Mouse (Mus musculus) lung, postnatal 36 days (tissue): ENCODE data around the gene Kcna3.
A peak's percentile ranks its signal among the peaks of the same experiment; 100 is the strongest.

Experiments used
- DNase-seq: peaks from one replicate; pipeline ENCODE4 v3.0.0; 2022; ENCODE audit warnings: mixed read lengths

Kcna3 gene

GRCm38 (mm10) chr3:107035521-107036457, at the start of gene Kcna3:
Gene Kcna3, plus strand, starts transcription at chr3:107036169.
- DNase-seq: peak; percentile 75

DNA sequence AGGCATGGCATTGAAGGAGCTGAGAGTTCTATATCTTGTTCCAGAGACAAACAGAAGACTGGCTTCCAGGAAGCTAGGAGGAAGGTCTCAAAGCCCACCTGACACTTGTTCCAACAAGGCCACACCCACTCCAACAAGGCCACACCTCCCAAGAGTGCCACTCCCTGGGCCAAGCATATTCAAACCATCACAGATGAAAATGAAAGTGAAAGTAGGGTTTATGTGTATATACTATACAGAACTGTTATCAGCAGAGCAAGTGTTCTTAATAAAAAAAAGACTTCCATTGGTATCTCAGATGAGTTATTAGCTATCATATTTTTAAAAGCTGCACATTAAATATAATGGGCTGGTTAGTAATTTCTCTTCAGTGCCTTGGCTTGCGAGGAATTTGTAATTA, 44.6 kb upstream of the Kcna3 start:
- DNase-seq: no peak

DNA sequence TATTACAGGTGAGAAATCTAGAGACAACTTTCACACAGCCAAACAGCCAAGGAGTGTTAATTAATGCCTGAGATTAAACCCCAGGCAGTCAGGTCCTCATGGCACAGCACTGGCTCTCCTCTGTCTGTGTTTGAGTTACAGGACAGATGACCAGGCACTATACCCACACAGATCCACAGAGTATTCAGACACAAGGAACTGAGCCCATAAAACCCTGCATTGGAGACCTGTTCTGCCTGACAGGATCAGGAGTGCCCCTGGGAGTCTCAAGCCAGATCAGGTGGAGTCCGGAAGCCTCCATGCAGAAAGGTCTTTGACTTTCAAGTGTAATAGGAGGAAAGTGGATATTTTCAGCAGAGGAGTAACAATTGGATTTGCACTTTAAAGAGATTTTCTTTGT, 40.6 kb upstream of the Kcna3 start:
- DNase-seq: no peak

- peak; percentile 65 for DNase-seq
These were observed 39.8 kb upstream of the Kcna3 start for GRCm38 (mm10) chr3:106996186-106996585.

GRCm38 (mm10) chr3:106998370-106998769, 37.6 kb upstream of the Kcna3 start:
- DNase-seq: no peak

- DNase-seq: peak; percentile 28
These were observed 35.8 kb upstream of the Kcna3 start for GRCm38 (mm10) chr3:107000165-107000564.

DNA sequence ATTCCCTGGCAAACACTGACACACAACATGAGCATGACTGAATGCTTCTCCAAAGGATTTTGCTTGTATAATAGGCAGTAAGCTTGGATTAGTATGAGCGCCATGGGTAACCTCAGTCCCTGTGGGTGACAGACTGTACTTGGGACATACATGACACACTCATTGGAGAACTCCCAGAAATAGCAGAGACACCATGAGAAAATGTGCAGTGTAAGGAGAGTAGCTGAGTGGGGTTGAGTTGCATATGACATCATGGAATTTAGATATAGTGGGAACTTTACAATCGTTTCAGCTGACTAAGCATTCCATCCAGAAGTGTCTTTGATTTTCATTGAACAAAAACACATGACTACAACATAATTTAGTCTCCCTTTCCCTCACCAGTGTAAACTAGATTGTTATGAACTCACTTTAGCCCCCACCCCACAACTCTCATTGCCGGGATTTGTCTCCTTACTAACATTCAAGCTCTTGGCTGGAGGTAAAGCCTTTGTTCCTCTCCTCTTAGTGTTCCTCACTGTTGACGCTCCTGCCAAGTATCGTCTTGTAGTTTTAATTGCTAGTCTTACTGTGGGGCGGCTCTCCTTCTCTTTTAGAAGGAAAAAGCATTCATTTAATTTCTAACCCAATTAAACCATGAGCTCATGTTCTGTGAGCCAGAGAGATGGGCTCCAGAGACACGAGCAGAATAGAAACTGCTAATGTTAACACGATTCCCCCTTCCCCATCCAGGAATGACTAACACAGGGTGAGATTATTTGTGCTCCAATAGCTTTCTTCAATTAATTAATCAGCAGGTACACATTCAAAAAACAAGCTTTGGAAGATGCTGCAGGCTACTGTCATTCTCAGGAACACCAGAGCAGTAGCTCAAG, 33.5 kb upstream of the Kcna3 start:
- DNase-seq: no peak

DNA sequence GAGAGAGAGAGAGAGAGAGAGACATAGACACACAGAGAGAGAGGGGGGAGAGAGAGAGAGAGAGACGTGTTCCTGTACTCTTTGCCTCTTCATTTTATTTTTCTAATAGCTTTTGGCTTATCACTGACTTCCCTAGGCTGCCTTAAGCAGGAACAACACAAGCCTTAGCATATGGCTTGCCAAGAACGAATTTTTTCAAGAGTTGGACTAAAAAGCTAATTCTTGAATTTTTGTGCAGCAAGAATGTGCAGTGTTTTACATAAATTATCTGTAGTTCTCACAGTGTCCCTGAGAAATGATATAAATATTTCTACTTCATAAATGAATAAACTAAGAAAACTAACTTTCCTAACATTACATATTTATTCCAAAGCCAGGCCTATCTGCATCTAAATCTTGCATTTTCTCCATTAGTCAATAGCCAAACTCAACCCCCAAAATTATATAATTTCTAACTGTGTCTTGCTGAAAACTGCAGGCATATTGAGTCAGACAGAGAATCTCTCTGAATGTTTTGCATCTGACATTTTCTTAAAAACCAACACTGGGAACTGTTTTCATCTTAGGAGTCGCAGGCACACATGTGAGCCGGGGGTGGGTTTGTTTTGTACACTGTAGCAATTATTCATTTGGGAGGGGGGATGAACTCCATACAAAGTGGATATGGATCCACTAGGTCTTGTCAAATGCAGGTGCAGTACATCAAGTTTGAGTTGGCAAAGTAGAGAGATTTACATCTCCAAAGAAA, 26.5 kb upstream of the Kcna3 start:
- no peak for DNase-seq

GRCm38 (mm10) chr3:107018286-107018685, 17.7 kb upstream of the Kcna3 start:
- DNase-seq: no peak

- no peak for DNase-seq
These were observed 4.4 kb upstream of the Kcna3 start for GRCm38 (mm10) chr3:107031547-107031946.

- no peak for DNase-seq
These were observed 1.2 kb upstream of the Kcna3 start for GRCm38 (mm10) chr3:107034776-107035175.

GRCm38 (mm10) chr3:107036458-107037039, 580 bp downstream of the Kcna3 start:
- DNase-seq: no peak

GRCm38 (mm10) chr3:107037105-107037504, 1.1 kb downstream of the Kcna3 start:
- no peak for DNase-seq

- no peak for DNase-seq
These were observed 1.7 kb downstream of the Kcna3 start for GRCm38 (mm10) chr3:107037536-107038155.

- DNase-seq: peak; percentile 36
These were observed 2.2 kb downstream of the Kcna3 start for GRCm38 (mm10) chr3:107038156-107038536.

DNA sequence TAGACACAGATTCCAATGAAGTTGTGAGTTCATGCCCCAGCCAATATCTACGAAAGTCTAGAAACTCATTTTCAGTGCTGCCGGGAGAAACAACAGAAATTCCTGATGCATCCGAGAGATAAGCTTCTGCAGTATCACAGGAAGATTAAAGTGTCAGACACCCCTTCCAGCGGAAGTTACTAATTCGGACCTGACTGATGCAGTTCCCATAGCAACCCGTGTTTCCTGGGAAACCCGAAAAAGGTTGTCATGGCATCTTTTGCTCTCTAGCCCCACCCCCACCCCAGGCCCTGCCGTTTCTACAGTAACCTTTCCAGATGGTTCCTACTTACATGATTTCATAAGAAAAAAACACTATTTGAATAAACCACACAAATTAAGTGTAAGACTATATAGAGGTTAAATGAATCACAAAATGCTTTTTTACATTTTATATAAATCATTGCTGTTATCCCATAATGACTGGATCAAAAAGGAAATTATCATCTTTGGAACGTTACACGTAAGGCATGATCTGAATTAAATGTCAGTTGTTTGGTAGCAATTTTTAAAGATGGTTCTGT, 2.8 kb downstream of the Kcna3 start:
- DNase-seq: peak; percentile 47

GRCm38 (mm10) chr3:107039306-107039705, 3.3 kb downstream of the Kcna3 start:
- DNase-seq: no peak

- DNase-seq: no peak
These were observed 4.4 kb downstream of the Kcna3 start for GRCm38 (mm10) chr3:107040408-107040807.

DNA sequence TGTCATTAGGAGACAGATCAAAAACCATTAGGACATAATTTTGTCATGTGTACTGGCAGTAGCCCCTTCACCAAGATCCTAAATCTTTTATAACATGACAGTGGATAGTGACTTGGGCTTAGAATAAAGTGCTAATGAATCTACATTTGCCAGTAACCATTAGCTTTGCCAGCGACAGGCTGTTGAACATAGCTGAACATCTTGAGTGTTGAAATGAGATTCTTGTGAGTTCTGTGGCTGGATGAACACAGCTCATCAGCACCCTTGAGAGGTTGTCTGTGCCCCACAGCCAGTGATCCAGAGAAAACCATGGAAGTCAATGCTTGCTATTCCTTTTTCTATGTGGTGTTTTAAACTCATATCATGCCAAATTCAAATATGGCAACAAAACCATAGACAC, 5.7 kb downstream of the Kcna3 start:
- DNase-seq: no peak

DNA sequence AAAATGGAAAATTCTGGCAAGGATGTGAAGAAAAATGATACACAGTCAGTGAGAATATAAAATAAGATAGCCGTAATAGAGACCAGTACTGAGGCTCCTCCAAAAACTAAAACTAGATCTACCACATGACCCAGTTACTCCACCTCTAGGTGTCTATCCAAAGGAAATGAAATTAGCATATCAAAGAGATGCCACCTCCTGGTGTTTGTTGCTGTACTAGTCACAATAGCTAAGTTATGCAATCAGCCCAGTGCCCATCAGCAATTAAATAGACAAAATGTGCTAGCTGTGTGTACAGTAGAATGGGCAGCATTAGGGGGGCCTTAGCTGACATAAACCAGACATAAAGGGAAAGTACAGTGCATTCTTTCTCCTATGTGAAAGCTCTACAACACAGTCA, 25.5 kb downstream of the Kcna3 start:
- DNase-seq: no peak

GRCm38 (mm10) chr3:107062771-107063170, 26.8 kb downstream of the Kcna3 start:
- peak; percentile 60 for DNase-seq
